Mouse (Mus musculus): ENCODE data around the gene Sept9.
"Not testable (repeated sequence)": the region's sequence is repeated elsewhere in the genome, so short reads cannot be mapped to it uniquely, and the experiment has no call there.

The Sept9 gene

DNA sequence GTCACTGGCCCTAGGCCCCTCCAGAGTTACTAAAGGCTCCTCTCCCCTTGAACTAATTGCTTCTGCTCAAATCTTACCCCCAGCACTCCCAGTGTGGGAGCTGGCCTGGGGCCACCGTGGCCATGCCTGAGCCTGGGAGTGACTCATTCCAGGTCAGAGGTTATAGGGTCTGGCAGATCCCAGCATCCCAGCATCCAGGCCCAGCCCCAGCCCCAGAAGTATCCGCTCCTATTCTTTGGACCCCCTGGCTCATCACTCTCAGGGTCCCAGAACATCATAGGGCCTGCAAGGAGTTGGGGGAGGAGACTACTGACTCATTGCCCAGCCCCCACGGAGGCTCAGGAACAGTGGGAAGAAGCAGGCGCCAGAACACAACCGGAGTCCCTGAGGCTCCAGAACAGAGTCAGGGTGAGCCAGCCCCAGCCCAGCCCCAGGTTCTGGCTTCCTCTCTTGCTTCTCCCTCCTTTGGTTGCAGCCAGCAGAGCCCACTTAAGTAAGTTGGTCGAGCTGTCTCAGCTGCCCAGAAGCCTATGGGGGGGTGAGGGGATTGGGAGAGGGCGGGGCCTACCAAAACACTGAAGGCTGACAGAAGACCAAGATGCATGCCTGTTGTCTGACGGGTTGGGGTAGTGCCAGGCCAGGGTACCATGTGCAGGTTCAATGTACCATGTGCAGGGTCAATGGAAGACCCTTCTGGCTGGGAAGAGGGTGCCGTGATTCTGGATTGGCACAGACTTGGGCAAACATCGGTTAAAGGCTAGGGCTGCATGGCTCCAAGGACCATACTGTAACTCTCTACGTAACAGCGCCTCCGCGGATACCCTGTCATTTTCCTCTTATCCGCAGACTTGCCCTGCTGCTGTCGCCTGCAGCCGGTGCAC lies 132.1 kb downstream of the Sept9 start:
- DNase-seq = no peak

GRCm38 (mm10) chr11:117332242-117333149 lies 133.0 kb downstream of the Sept9 start:
- no peak for DNase-seq

GRCm38 (mm10) chr11:117333150-117333715 lies 133.8 kb downstream of the Sept9 start:
- DNase-seq = no peak

DNA sequence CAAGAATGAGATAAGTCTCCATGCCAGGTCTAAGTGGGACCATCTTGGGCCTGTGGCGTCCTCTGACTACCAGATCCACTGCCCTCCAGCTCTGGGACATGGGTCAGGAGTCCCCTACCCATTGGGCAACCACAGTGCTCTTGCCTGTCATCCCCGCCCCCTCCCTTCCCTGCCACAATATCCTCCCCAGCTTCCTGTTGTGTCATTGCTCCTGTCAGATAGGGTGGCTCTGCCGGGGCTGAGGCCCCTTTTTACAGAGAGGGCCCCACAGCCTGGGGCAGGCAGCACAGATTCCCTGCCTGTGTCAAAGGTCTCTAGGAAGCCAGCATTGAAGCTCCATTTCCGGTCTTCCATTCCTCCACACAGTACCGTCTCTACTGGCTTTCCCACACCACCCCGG lies 134.6 kb downstream of the Sept9 start:
- no peak for DNase-seq

- DNase-seq = no peak
These were observed 135.7 kb downstream of the Sept9 start for GRCm38 (mm10) chr11:117335146-117335545.

DNA sequence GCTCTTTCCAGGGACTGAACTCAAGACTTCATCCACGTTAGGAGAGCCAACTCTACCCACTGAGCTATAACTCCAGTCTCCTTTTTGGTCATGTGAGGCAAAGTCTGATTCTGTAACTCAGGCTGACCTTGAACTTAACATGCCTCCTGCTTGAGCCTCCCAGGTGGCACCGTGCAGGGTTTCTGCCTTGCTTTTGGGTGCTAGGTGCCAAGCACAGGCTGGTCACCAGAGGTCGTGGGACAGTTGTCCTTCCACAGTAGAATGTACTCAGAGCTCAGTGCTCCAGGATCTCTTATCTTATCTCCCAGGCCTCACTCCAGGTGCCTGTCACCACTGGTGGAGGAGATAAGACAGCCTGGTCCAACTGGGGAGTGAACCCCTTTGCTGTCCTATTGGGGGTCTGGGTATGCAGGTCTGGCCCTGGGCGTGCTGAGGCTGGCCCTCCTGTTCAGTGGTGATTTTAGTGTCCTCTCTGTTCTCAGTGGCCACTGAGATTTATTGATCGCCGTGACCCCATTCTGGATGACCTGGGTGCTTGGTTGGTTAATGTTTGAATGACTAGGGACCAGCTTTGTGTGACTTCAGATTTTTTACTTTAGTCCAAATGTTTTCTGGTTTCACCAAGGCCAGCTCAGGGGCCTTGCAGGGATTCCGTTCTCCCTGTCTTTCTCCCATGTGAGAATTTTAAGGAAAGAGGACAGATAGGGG lies 136.8 kb downstream of the Sept9 start:
- no peak for DNase-seq

DNA sequence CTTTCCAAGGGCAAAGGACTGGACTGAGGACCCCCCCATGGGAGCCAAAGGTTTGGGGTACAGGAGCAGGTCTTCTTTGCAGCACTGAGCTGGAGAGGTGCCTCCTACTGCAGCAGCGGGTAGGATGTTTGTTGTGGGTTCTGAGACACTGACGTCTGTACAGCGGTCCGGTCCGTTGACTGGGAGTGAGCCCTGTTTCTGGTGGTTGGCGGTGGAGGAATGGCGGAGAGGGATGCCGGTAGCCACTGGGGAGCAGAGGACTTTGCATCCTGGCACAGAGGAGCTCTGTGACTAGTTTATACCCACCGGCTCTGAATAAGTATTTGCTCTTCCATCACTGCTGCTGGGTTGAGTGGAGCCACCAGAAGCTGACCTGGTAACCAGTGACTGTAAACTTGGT lies 138.3 kb downstream of the Sept9 start:
- no peak for DNase-seq

DNA sequence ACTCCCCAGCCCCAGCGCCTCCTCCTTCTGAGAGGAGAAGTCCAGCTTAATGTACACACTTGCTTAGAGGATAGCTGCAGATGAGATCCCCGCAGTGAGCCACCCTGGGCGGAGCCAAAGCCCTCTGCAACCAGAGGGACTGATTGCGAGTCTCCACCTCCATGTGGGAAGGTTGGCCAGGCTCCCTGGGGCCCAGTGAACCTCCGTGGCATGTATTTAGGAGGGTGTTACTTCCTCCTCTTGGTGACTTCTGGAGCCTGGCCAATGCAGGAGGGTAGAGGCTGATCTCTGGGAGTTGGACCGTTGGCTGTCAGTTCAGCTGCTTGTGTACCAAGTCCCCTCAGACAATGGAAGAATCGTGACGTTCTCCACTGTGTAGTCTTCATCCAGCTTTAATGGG lies 139.0 kb downstream of the Sept9 start:
- peak; percentile 69 for DNase-seq

GRCm38 (mm10) chr11:117339050-117339449 lies 139.6 kb downstream of the Sept9 start:
- DNase-seq = no peak

GRCm38 (mm10) chr11:117341218-117341617 lies 141.8 kb downstream of the Sept9 start:
- DNase-seq = no peak

- no peak for DNase-seq
These were observed 142.6 kb downstream of the Sept9 start for GRCm38 (mm10) chr11:117342076-117342475.

DNA sequence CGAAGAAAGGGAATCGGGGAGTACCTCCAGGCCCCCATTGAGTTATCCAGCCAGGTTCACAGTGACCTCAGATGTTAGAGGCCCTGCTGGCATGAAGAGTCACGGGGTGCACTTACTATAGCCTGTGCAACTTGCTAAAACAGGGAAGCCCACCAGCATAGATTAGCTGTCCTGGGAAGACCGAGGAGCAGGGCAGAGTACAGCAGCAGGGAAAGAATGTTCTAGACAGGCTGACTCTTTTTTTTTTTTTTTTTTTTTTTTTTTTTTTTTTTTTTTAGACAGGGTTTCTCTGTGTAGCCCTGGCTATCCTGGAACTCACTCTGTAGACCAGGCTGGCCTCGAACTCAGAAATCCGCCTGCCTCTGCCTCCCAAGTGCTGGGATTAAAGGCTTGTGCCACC lies 143.0 kb downstream of the Sept9 start:
- not testable (repeated sequence) for DNase-seq

GRCm38 (mm10) chr11:117343800-117344199 lies 144.3 kb downstream of the Sept9 start:
- DNase-seq = no peak

- no peak for DNase-seq
These were observed 145.0 kb downstream of the Sept9 start for GRCm38 (mm10) chr11:117344339-117345021.

GRCm38 (mm10) chr11:117345022-117345765 lies 145.7 kb downstream of the Sept9 start:
- no peak for DNase-seq

- no peak for DNase-seq
These were observed 147.8 kb downstream of the Sept9 start for GRCm38 (mm10) chr11:117347256-117347655.

GRCm38 (mm10) chr11:117348429-117349103 lies 149.1 kb downstream of the Sept9 start:
- no peak for DNase-seq

DNA sequence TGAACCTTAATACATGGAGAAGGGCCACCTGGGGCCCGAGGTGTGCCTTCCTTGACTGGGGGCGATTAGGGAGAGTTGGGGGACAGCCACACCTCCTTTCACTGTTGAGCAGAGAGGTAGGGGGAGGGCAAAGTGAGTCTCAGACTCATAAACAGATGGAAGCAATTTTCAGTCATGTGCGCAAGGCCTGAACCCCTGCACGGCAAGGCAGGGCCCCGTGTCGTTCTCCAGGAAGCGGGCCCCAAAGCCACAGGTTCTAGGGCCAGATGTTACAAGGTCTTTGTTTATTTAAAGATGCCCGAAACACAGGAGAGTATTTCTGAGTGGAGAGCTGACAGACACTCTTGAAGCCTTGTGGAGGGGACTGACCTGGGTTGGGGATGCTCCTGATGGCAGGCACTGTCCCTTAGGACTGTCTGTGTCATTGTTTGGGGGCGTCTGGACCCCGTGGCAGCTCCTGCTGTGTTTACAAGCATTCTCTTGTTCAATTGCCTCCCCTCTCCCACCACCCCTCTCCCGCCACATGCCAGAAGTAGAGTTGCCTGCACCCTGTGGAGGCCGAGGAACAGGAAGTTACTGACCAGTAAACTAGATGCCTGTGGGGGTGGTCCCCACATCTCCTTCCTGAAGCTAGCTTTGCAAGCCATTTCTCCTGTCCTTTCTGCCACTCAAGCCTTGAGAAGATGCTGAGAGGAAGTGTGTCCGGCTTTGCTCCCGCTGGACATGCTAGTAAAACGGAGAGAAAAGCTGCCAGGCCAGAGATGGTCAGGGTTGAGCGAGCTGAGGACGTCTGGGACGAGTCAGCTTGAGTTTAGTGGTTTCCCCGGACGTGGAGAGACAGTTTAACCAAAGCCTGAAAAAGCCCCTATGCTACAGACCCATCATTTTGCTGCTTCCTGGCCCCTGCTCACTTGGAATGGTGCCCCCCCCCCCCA lies 150.2 kb downstream of the Sept9 start:
- DNase-seq = no peak

DNA sequence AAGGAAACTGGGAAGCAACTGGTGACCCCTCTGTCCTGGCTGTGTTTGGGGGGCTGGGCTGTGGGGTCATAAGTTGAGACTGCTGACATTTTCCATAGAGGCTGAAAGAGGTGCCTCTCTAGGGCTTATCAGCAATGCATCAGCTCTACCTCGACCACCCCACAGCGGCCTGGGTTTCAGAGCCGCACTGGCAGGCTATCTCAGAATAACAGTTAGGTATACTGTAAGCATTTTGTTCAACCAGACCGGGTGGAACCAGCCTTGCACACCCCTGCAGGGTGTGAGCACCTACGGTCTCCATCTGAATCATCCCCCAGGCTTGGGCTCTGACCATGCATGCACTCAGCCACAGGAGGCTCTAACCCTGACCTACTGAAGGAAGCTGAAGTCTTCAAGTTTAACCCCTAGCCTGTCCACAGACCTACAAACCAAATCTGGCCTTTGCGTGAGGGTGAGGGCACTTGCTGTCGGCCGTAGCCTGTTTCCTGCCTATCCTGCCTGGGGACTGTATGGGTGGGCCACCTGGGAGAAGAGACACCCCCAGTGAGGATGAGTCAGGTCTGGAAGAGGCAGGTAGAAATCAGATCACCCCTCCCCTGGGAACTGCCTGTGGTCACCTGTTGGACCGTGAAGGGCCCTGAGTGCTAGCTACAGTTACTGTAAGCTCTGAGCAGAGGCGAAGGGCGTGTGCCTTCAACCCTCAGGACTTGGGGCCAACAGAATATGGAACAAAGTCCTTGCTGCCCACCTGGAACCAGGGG lies 151.2 kb downstream of the Sept9 start:
- no peak for DNase-seq

Measured in kidney, adult 11 months (tissue).